Mouse (Mus musculus): Measurements from ENCODE around the gene Ercc2. TPM values are rescaled to one million over a fixed set of nuclear protein-coding genes. Genes with fewer than 3 reads are reported as not detected.

Ercc2 gene
- polyA plus RNA-seq, 1 experiment: 1.6 TPM

DNA sequence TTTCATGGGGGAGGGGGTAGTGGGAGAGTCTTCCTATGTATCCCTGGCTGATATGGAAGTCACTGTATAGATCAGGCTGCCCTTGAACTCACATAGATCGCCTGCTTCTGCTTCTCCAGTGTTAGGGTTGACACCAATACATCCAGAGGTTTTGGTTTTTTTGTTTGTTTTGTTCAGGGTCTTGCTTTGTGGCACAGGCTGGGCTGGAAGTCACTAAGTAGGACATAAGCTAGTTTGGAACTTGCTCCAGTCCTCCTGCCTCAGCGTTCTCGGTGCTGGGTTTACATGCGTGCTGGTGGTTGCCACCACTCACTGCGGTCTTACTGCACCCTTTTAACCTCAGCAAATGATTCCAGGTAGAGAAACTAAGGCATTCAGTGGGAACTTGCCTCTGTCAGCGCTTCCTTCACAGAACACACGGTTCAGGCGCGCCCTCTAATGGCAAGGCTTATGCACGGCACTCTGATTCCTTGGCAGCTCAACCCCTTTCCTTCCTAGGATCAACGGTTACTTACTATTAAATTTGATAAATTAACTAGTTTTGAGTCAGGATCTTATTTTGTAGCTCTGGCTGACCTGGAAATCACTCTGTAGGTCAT, 38.5 kb upstream of the Ercc2 start:
- TF ChIP-seq GATA1 (IDR thresholded peaks at IDR 0.05; ENCODE audit: low read length) (no peak), TAL1 (IDR thresholded peaks at IDR 0.05; ENCODE audit: low read length) (no peak)
- peaks cover 59% of the 10 kb centered on the region for H3K27me3 ChIP-seq (ENCODE audit: control insufficient read depth)
- H3K9me3 ChIP-seq (ENCODE audit: control insufficient read depth, low read length): no peaks in the 10 kb centered on the region
- H3K4me3 ChIP-seq (replicated peaks): no peak overlapping the region
- H3K4me1 ChIP-seq (ENCODE audit: control insufficient read depth): peaks cover 29% of the 10 kb centered on the region
- H3K36me3 ChIP-seq (ENCODE audit: control insufficient read depth): no peaks in the 10 kb centered on the region; the same call in 1 of the 2 replicates

DNA sequence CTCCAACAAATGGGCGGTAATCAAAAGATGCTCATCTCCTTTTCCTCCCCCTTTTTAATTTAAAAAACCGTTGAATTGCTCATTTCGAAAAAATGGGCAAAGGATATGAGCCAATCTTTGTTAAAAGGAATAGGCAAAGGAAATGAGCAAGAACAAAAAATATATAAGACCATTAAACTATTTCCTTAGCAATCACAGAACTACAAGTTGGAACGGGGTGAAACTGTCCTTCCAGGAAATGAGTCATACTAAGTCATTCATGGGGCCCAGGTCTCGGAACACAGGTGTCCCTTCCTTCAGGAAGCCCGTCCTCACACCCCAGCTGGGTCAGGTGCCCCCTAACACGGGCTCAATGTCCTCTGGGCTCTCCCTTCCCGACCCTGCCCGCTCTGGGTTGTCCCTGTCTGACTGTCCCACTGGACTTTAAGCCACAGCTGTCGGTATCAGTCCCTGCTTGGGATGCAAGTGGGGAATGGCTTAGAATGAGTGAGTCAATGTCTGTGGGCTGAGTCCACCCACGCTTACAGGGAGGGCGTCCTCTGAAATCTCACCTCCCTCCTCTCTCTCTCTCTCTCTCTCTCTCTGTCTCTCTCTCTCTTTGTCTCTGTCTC, 37.5 kb upstream of the Ercc2 start, which contains the start of gene Ercc1:
Gene Ercc1 (plus strand): TSS at position 542 of the 611 bp plus-strand sequence.
- Histone ChIP-seq H3K27me3 (ENCODE audit: control insufficient read depth) (peaks cover 53% of the 10 kb centered on the region), H3K36me3 (ENCODE audit: control insufficient read depth) (no peaks in the 10 kb centered on the region; the same call in 1 of the 2 replicates), H3K9me3 (ENCODE audit: control insufficient read depth, low read length) (no peaks in the 10 kb centered on the region), H3K4me1 (ENCODE audit: control insufficient read depth) (peaks cover 29% of the 10 kb centered on the region), H3K4me3 (replicated peaks) (peak within 1 kb of the TSS; percentile 67)
- no peak for TF ChIP-seq TAL1 (IDR thresholded peaks at IDR 0.05; ENCODE audit: low read length)
- no peak for TF ChIP-seq GATA1 (IDR thresholded peaks at IDR 0.05; ENCODE audit: low read length)

- H3K27me3 ChIP-seq (ENCODE audit: control insufficient read depth): peaks cover 47% of the 10 kb centered on the region
- TF ChIP-seq GATA1 (IDR thresholded peaks at IDR 0.05; ENCODE audit: low read length): no peak
- no peak for TF ChIP-seq TAL1 (IDR thresholded peaks at IDR 0.05; ENCODE audit: low read length)
- no peaks in the 10 kb centered on the region; the same call in 1 of the 2 replicates for H3K36me3 ChIP-seq (ENCODE audit: control insufficient read depth)
- H3K4me3 ChIP-seq (replicated peaks): peak overlapping the region; percentile 67
- peaks cover 29% of the 10 kb centered on the region for H3K4me1 ChIP-seq (ENCODE audit: control insufficient read depth)
- no peaks in the 10 kb centered on the region for H3K9me3 ChIP-seq (ENCODE audit: control insufficient read depth, low read length)
These were observed 36.8 kb upstream of the Ercc2 start for GRCm38 (mm10) chr7:19344938-19345471.

GRCm38 (mm10) chr7:19349188-19349915, 32.5 kb upstream of the Ercc2 start:
- H3K9me3 ChIP-seq (ENCODE audit: control insufficient read depth, low read length): no peaks in the 10 kb centered on the region
- TF ChIP-seq TAL1 (IDR thresholded peaks at IDR 0.05; ENCODE audit: low read length) (no peak), GATA1 (IDR thresholded peaks at IDR 0.05; ENCODE audit: low read length) (no peak)
- no peak overlapping the region for H3K4me3 ChIP-seq (replicated peaks)
- H3K4me1 ChIP-seq (ENCODE audit: control insufficient read depth): peaks cover 16% of the 10 kb centered on the region
- peaks cover 6% of the 10 kb centered on the region for H3K36me3 ChIP-seq (ENCODE audit: control insufficient read depth)
- peaks cover 5% of the 10 kb centered on the region for H3K27me3 ChIP-seq (ENCODE audit: control insufficient read depth)

- Histone ChIP-seq H3K36me3 (ENCODE audit: control insufficient read depth) (peaks cover 11% of the 10 kb centered on the region), H3K27me3 (ENCODE audit: control insufficient read depth) (no peaks in the 10 kb centered on the region), H3K4me3 (replicated peaks) (no peak overlapping the region), H3K4me1 (ENCODE audit: control insufficient read depth) (peaks cover 7% of the 10 kb centered on the region), H3K9me3 (ENCODE audit: control insufficient read depth, low read length) (no peaks in the 10 kb centered on the region)
- no peak for TF ChIP-seq TAL1 (IDR thresholded peaks at IDR 0.05; ENCODE audit: low read length)
These were observed 31.6 kb upstream of the Ercc2 start for GRCm38 (mm10) chr7:19350221-19350620.

- peaks cover 35% of the 10 kb centered on the region for H3K36me3 ChIP-seq (ENCODE audit: control insufficient read depth)
- TF ChIP-seq TAL1 (IDR thresholded peaks at IDR 0.05; ENCODE audit: low read length) (no peak), GATA1 (IDR thresholded peaks at IDR 0.05; ENCODE audit: low read length) (no peak)
- no peaks in the 10 kb centered on the region for H3K27me3 ChIP-seq (ENCODE audit: control insufficient read depth)
These were observed 26.8 kb upstream of the Ercc2 start for GRCm38 (mm10) chr7:19354991-19355390.

GRCm38 (mm10) chr7:19356311-19356710, 25.5 kb upstream of the Ercc2 start:
- no peak for TF ChIP-seq TAL1 (IDR thresholded peaks at IDR 0.05; ENCODE audit: low read length)
- peaks cover 32% of the 10 kb centered on the region for H3K36me3 ChIP-seq (ENCODE audit: control insufficient read depth)
- peaks cover 36% of the 10 kb centered on the region for H3K4me1 ChIP-seq (ENCODE audit: control insufficient read depth)
- no peaks in the 10 kb centered on the region for H3K27me3 ChIP-seq (ENCODE audit: control insufficient read depth)
- H3K4me3 ChIP-seq (replicated peaks): no peak overlapping the region
- H3K9me3 ChIP-seq (ENCODE audit: control insufficient read depth, low read length): no peaks in the 10 kb centered on the region

More at GRCm38 (mm10) chr7:19354991-19355390, 26.8 kb upstream of the Ercc2 start:
- no peaks in the 10 kb centered on the region for H3K9me3 ChIP-seq (ENCODE audit: control insufficient read depth, low read length)
- H3K4me1 ChIP-seq (ENCODE audit: control insufficient read depth): peaks cover 22% of the 10 kb centered on the region
- H3K4me3 ChIP-seq (replicated peaks): no peak overlapping the region

GRCm38 (mm10) chr7:19357381-19358375, 24.1 kb upstream of the Ercc2 start:
- TF ChIP-seq TAL1 (IDR thresholded peaks at IDR 0.05; ENCODE audit: low read length): no peak
- TF ChIP-seq GATA1 (IDR thresholded peaks at IDR 0.05; ENCODE audit: low read length): no peak
- H3K9me3 ChIP-seq (ENCODE audit: control insufficient read depth, low read length): no peaks in the 10 kb centered on the region
- peaks cover 49% of the 10 kb centered on the region for H3K4me1 ChIP-seq (ENCODE audit: control insufficient read depth)
- peaks cover 32% of the 10 kb centered on the region for H3K36me3 ChIP-seq (ENCODE audit: control insufficient read depth)
- H3K27me3 ChIP-seq (ENCODE audit: control insufficient read depth): no peaks in the 10 kb centered on the region
- peak overlapping the region; percentile 75 for H3K4me3 ChIP-seq (replicated peaks)

Data from erythroblast, embryonic 14.5 days (primary cell).